Mouse (Mus musculus) layer of hippocampus, adult 11-12 months (tissue): ENCODE measurements around the gene Wdr47.
"Not testable (repeated sequence)": the region's sequence is repeated elsewhere in the genome, so short reads cannot be mapped to it uniquely, and the experiment has no call there.

Source experiments
- DNase-seq: peaks from one replicate; pipeline ENCODE4 v3.0.0; 2022; ENCODE audit warnings: low spot score

Wdr47 gene

GRCm38 (mm10) chr3:108639412-108639811, 48.3 kb downstream of the Wdr47 start:
- no peak for DNase-seq

GRCm38 (mm10) chr3:108640998-108641397, 49.9 kb downstream of the Wdr47 start:
- DNase-seq, result no peak

GRCm38 (mm10) chr3:108644856-108645255, 53.8 kb downstream of the Wdr47 start:
- DNase-seq, result no peak

GRCm38 (mm10) chr3:108646036-108646435, 55.0 kb downstream of the Wdr47 start:
- peak; percentile 35 for DNase-seq

GRCm38 (mm10) chr3:108647681-108648080, 56.6 kb downstream of the Wdr47 start:
- DNase-seq, result not testable (repeated sequence)

- DNase-seq, result no peak
Observed at GRCm38 (mm10) chr3:108652866-108653642, 62.0 kb downstream of the Wdr47 start.

GRCm38 (mm10) chr3:108653710-108654379, 62.8 kb downstream of the Wdr47 start, which contains the start of gene Clcc1:
Gene Clcc1 (plus strand): TSS chr3:108653913.
- DNase-seq, result peak; percentile 96

- no peak for DNase-seq
Observed at GRCm38 (mm10) chr3:108654566-108654965, 63.5 kb downstream of the Wdr47 start.

GRCm38 (mm10) chr3:108655486-108655885, 64.4 kb downstream of the Wdr47 start:
- no peak for DNase-seq

- no peak for DNase-seq
Observed at GRCm38 (mm10) chr3:108658612-108659011, 67.5 kb downstream of the Wdr47 start.

GRCm38 (mm10) chr3:108660941-108661340, 69.9 kb downstream of the Wdr47 start:
- DNase-seq, result no peak

- no peak for DNase-seq
Observed at GRCm38 (mm10) chr3:108676616-108677015, 85.5 kb downstream of the Wdr47 start.

GRCm38 (mm10) chr3:108681004-108681403, 89.9 kb downstream of the Wdr47 start:
- DNase-seq, result no peak

- DNase-seq, result not testable (repeated sequence)
Observed at GRCm38 (mm10) chr3:108683597-108683996, 92.5 kb downstream of the Wdr47 start.

GRCm38 (mm10) chr3:108685701-108686100, 94.6 kb downstream of the Wdr47 start:
- no peak for DNase-seq

GRCm38 (mm10) chr3:108689015-108689441, 97.9 kb downstream of the Wdr47 start:
- no peak for DNase-seq

GRCm38 (mm10) chr3:108689446-108689845, 98.4 kb downstream of the Wdr47 start:
- no peak for DNase-seq

GRCm38 (mm10) chr3:108689979-108690378, 98.9 kb downstream of the Wdr47 start:
- no peak for DNase-seq

GRCm38 (mm10) chr3:108694321-108694720, 103.2 kb downstream of the Wdr47 start:
- no peak for DNase-seq
